Mouse (Mus musculus): ENCODE measurements around the gene Col1a2. TPM values are rescaled to one million over a fixed set of nuclear protein-coding genes. Genes with fewer than 3 reads are reported as not detected.

The Col1a2 gene
- polyA plus RNA-seq, 1 experiment from 2014 or later: 89.0 TPM

- no peak overlapping the region for H3K27ac ChIP-seq
- no peaks in the 10 kb centered on the region; the same call in 1 of the 2 replicates for H3K27me3 ChIP-seq (replicated peaks)
- H3K4me3 ChIP-seq: no peak overlapping the region
- no peaks in the 10 kb centered on the region for H3K9me3 ChIP-seq
- no peaks in the 10 kb centered on the region for H3K36me3 ChIP-seq (replicated peaks)
- no peak overlapping the region for H3K9ac ChIP-seq
- H3K4me2 ChIP-seq: no peak overlapping the region
- 0 out of 2 replicates have a peak, but pooled peaks cover 2% of the 10 kb centered on the region for H3K4me1 ChIP-seq
- no peak for ATAC-seq (replicated peaks)
Observed at GRCm38 (mm10) chr6:4561621-4562020, 57.0 kb downstream of the Col1a2 start.

- Histone ChIP-seq H3K9ac (no peak overlapping the region), H3K4me3 (no peak overlapping the region), H3K27me3 (replicated peaks) (no peaks in the 10 kb centered on the region; the same call in 1 of the 2 replicates), H3K27ac (no peak overlapping the region), H3K9me3 (no peaks in the 10 kb centered on the region), H3K36me3 (replicated peaks) (no peaks in the 10 kb centered on the region), H3K4me1 (0 out of 2 replicates have a peak, but pooled peaks cover 2% of the 10 kb centered on the region), H3K4me2 (no peak overlapping the region)
- no peak for ATAC-seq (replicated peaks)
- 69% methylated on average over 1 of the region's 1 CpGs for WGBS
Observed at GRCm38 (mm10) chr6:4562401-4562800, 57.8 kb downstream of the Col1a2 start.

- H3K9ac ChIP-seq: no peak overlapping the region
- H3K36me3 ChIP-seq (replicated peaks): no peaks in the 10 kb centered on the region
- ATAC-seq (replicated peaks): no peak
- WGBS: 80% methylated on average over 5 of the region's 5 CpGs
- H3K4me2 ChIP-seq: no peak overlapping the region
- H3K4me1 ChIP-seq: 0 out of 2 replicates have a peak, but pooled peaks cover 2% of the 10 kb centered on the region
- H3K27me3 ChIP-seq (replicated peaks): no peaks in the 10 kb centered on the region; the same call in 1 of the 2 replicates
- no peak overlapping the region for H3K27ac ChIP-seq
- H3K4me3 ChIP-seq: no peak overlapping the region
- no peaks in the 10 kb centered on the region for H3K9me3 ChIP-seq
Observed at GRCm38 (mm10) chr6:4563477-4563876, 58.9 kb downstream of the Col1a2 start.

- Histone ChIP-seq H3K36me3 (replicated peaks) (no peaks in the 10 kb centered on the region), H3K27ac (no peak overlapping the region), H3K4me2 (no peak overlapping the region), H3K4me3 (no peak overlapping the region), H3K9me3 (no peaks in the 10 kb centered on the region), H3K9ac (no peak overlapping the region), H3K4me1 (no peaks in the 10 kb centered on the region), H3K27me3 (replicated peaks) (no peaks in the 10 kb centered on the region)
- WGBS: 73% methylated on average over 4 of the region's 4 CpGs
- ATAC-seq (replicated peaks): no peak
Observed at GRCm38 (mm10) chr6:4570412-4570811, 65.8 kb downstream of the Col1a2 start.

GRCm38 (mm10) chr6:4577756-4578155 is 73.1 kb downstream of the Col1a2 start:
- Histone ChIP-seq H3K9me3 (no peaks in the 10 kb centered on the region), H3K36me3 (replicated peaks) (no peaks in the 10 kb centered on the region), H3K4me2 (no peak overlapping the region), H3K4me1 (no peaks in the 10 kb centered on the region), H3K9ac (no peak overlapping the region), H3K27me3 (replicated peaks) (no peaks in the 10 kb centered on the region), H3K27ac (no peak overlapping the region), H3K4me3 (no peak overlapping the region)
- 69% methylated on average over 5 of the region's 5 CpGs for WGBS
- no peak for ATAC-seq (replicated peaks)

GRCm38 (mm10) chr6:4578343-4578742 is 73.7 kb downstream of the Col1a2 start:
- no peak overlapping the region for H3K4me3 ChIP-seq
- no peaks in the 10 kb centered on the region for H3K9me3 ChIP-seq
- H3K27me3 ChIP-seq (replicated peaks): no peaks in the 10 kb centered on the region
- no peaks in the 10 kb centered on the region for H3K4me1 ChIP-seq
- no peak overlapping the region for H3K4me2 ChIP-seq
- H3K9ac ChIP-seq: no peak overlapping the region
- WGBS: 88% methylated on average over 6 of the region's 6 CpGs
- no peaks in the 10 kb centered on the region for H3K36me3 ChIP-seq (replicated peaks)
- no peak overlapping the region for H3K27ac ChIP-seq
- no peak for ATAC-seq (replicated peaks)

- WGBS: 73% methylated on average over 5 of the region's 5 CpGs
- H3K4me3 ChIP-seq: no peak overlapping the region
- no peak for ATAC-seq (replicated peaks)
- no peak overlapping the region for H3K27ac ChIP-seq
- no peak overlapping the region for H3K9ac ChIP-seq
- no peaks in the 10 kb centered on the region for H3K9me3 ChIP-seq
- no peak overlapping the region for H3K4me2 ChIP-seq
- H3K36me3 ChIP-seq (replicated peaks): no peaks in the 10 kb centered on the region
- H3K4me1 ChIP-seq: no peaks in the 10 kb centered on the region
- H3K27me3 ChIP-seq (replicated peaks): no peaks in the 10 kb centered on the region
Observed at GRCm38 (mm10) chr6:4579620-4580019, 75.0 kb downstream of the Col1a2 start.

- H3K4me2 ChIP-seq: no peak overlapping the region
- H3K9ac ChIP-seq: no peak overlapping the region
- 28% methylated on average over 6 of the region's 6 CpGs for WGBS
- 0 out of 2 replicates have a peak, but pooled peaks have one; percentile 39 for ATAC-seq (replicated peaks)
- no peaks in the 10 kb centered on the region for H3K27me3 ChIP-seq (replicated peaks)
- H3K36me3 ChIP-seq (replicated peaks): no peaks in the 10 kb centered on the region
- no peaks in the 10 kb centered on the region for H3K9me3 ChIP-seq
- H3K27ac ChIP-seq: no peak overlapping the region
- no peak overlapping the region for H3K4me3 ChIP-seq
- H3K4me1 ChIP-seq: no peaks in the 10 kb centered on the region
Observed at GRCm38 (mm10) chr6:4583485-4583884, 78.9 kb downstream of the Col1a2 start.

- Histone ChIP-seq H3K4me1 (no peaks in the 10 kb centered on the region), H3K9me3 (no peaks in the 10 kb centered on the region), H3K4me2 (no peak overlapping the region), H3K27me3 (replicated peaks) (no peaks in the 10 kb centered on the region), H3K4me3 (no peak overlapping the region), H3K27ac (no peak overlapping the region), H3K36me3 (replicated peaks) (no peaks in the 10 kb centered on the region), H3K9ac (no peak overlapping the region)
- ATAC-seq (replicated peaks): no peak
- 72% methylated on average over 4 of the region's 4 CpGs for WGBS
Observed at GRCm38 (mm10) chr6:4587946-4588345, 83.3 kb downstream of the Col1a2 start.

- H3K36me3 ChIP-seq (replicated peaks): no peaks in the 10 kb centered on the region
- no peak overlapping the region for H3K4me2 ChIP-seq
- ATAC-seq (replicated peaks): no peak
- H3K27me3 ChIP-seq (replicated peaks): no peaks in the 10 kb centered on the region
- H3K4me3 ChIP-seq: no peak overlapping the region
- no peaks in the 10 kb centered on the region for H3K4me1 ChIP-seq
- no peak overlapping the region for H3K9ac ChIP-seq
- WGBS: 95% methylated on average over 3 of the region's 3 CpGs
- H3K27ac ChIP-seq: no peak overlapping the region
- no peaks in the 10 kb centered on the region for H3K9me3 ChIP-seq
Observed at GRCm38 (mm10) chr6:4588722-4589121, 84.1 kb downstream of the Col1a2 start.

- WGBS: 81% methylated on average over 8 of the region's 8 CpGs
- H3K9me3 ChIP-seq: no peaks in the 10 kb centered on the region
- no peak overlapping the region for H3K27ac ChIP-seq
- no peaks in the 10 kb centered on the region for H3K27me3 ChIP-seq (replicated peaks)
- H3K4me3 ChIP-seq: no peak overlapping the region
- ATAC-seq (replicated peaks): no peak
- no peaks in the 10 kb centered on the region for H3K4me1 ChIP-seq
- H3K4me2 ChIP-seq: no peak overlapping the region
- no peaks in the 10 kb centered on the region for H3K36me3 ChIP-seq (replicated peaks)
- H3K9ac ChIP-seq: no peak overlapping the region
Observed at GRCm38 (mm10) chr6:4590089-4590488, 85.5 kb downstream of the Col1a2 start.

Data from midbrain, embryonic 15.5 days (tissue).